Mouse (Mus musculus): ENCODE data around the gene Olfr70.

Olfr70 gene

GRCm38 (mm10) chr4:43709869-43710268 is 9.3 kb upstream of the Olfr70 start, which contains the start of gene Olfr71:
Gene Olfr71 (minus strand): TSS chr4:43710255.
- no peak for DNase-seq (ENCODE audit: low spot score)

- DNase-seq (ENCODE audit: low spot score) = no peak
These were observed 5.4 kb upstream of the Olfr70 start for GRCm38 (mm10) chr4:43705991-43706390.

GRCm38 (mm10) chr4:43703851-43704250 is 3.2 kb upstream of the Olfr70 start:
- DNase-seq (ENCODE audit: low spot score) = no peak

GRCm38 (mm10) chr4:43703439-43703838 is 2.8 kb upstream of the Olfr70 start:
- no peak for DNase-seq (ENCODE audit: low spot score)

GRCm38 (mm10) chr4:43696561-43696960 is 4.0 kb downstream of the Olfr70 start:
- no peak for DNase-seq (ENCODE audit: low spot score)

- DNase-seq (ENCODE audit: low spot score) = no peak
These were observed 5.3 kb downstream of the Olfr70 start for GRCm38 (mm10) chr4:43695249-43695671.

GRCm38 (mm10) chr4:43694439-43695248 is 6.0 kb downstream of the Olfr70 start:
- no peak for DNase-seq (ENCODE audit: low spot score)

- DNase-seq (ENCODE audit: low spot score) = no peak
These were observed 6.8 kb downstream of the Olfr70 start for GRCm38 (mm10) chr4:43693806-43694241.

- no peak for DNase-seq (ENCODE audit: low spot score)
These were observed 9.6 kb downstream of the Olfr70 start for GRCm38 (mm10) chr4:43691026-43691425.

- no peak for DNase-seq (ENCODE audit: low spot score)
These were observed 10.6 kb downstream of the Olfr70 start for GRCm38 (mm10) chr4:43690021-43690420.

- no peak for DNase-seq (ENCODE audit: low spot score)
These were observed 21.1 kb downstream of the Olfr70 start for GRCm38 (mm10) chr4:43679416-43680043.

GRCm38 (mm10) chr4:43678541-43678940 is 22.1 kb downstream of the Olfr70 start:
- no peak for DNase-seq (ENCODE audit: low spot score)

- no peak for DNase-seq (ENCODE audit: low spot score)
These were observed 25.0 kb downstream of the Olfr70 start for GRCm38 (mm10) chr4:43675608-43676007.

GRCm38 (mm10) chr4:43674974-43675373 is 25.6 kb downstream of the Olfr70 start:
- DNase-seq (ENCODE audit: low spot score) = no peak

- DNase-seq (ENCODE audit: low spot score) = no peak
These were observed 26.9 kb downstream of the Olfr70 start for GRCm38 (mm10) chr4:43673703-43674102.

- peak; percentile 75 for DNase-seq (ENCODE audit: low spot score)
These were observed 28.5 kb downstream of the Olfr70 start for GRCm38 (mm10) chr4:43672070-43672469.

- peak; percentile 74 for DNase-seq (ENCODE audit: low spot score)
These were observed 31.2 kb downstream of the Olfr70 start for GRCm38 (mm10) chr4:43669428-43669794.

GRCm38 (mm10) chr4:43668782-43669427 is 31.7 kb downstream of the Olfr70 start, which contains the start of the genes Tmem8b and Fam221b:
Gene Tmem8b (plus strand): TSS chr4:43668971.
Gene Fam221b (minus strand): TSS chr4:43669145.
- peak; percentile 80 for DNase-seq (ENCODE audit: low spot score)

- DNase-seq (ENCODE audit: low spot score) = no peak
These were observed 34.2 kb downstream of the Olfr70 start for GRCm38 (mm10) chr4:43666412-43666811.

GRCm38 (mm10) chr4:43657146-43657545 is 43.5 kb downstream of the Olfr70 start:
- no peak for DNase-seq (ENCODE audit: low spot score)

- peak; percentile 75 for DNase-seq (ENCODE audit: low spot score)
These were observed 44.1 kb downstream of the Olfr70 start, which contains the start of gene Hint2 for GRCm38 (mm10) chr4:43656339-43657109. Gene Hint2 (minus strand): TSS chr4:43656466.

Measured in ovary, postnatal 10 days (tissue).